Mouse (Mus musculus) thymus, postnatal 0 days (tissue): Measurements from ENCODE around the gene Grm6. TPM values are rescaled to one million over a fixed set of nuclear protein-coding genes. Genes with fewer than 3 reads are reported as not detected.
A peak's percentile ranks its signal among the peaks of the same experiment; 100 is the strongest.

ENCODE experiments used
- DNase-seq: peaks from one replicate; pipeline ENCODE4 v3.0.0-alpha.2; 2015; ENCODE audit warnings: low spot score
- polyA plus RNA-seq: library from polyadenylated mRNA; unstranded; fragments of >200 nt; fragmentation: Nextera tagmentation; extraction: Ambion mirVana; gene quantifications from 2 replicates; pipeline ENCODE4 v1.2.1, GENCODE M21; 2015

The Grm6 gene
- 0.17 and 0.36 TPM in 2 replicates for polyA plus RNA-seq

DNA sequence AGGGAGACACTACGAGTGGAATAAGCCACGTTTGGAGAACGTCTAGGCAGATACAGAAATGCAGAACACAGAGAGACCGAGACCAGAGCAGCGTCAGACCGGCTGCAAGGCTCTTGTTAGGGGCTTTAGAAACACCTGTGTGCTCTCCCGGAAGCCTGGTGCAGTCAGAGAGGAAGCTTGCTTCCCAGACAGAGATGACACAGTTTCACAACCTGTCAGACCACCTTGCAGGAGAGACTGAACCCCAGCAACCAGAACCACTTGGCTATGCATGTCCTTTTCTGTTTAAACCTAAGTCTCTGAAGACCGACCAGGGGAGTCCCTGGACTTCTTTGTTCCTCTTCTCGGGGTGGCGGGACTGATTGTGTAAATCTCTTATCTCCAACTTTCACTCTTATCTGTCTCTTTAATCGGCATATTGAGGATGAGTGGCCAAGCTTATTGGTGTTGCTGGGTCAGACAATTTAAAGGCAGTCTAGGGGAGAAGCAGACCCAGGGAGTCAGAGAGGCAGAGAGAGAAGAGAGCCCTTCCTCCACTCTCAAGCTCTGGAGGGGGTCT is at the start of gene Grm6:
Grm6 (plus strand) TSS at position 509 of the 559 bp plus-strand sequence.
- peak; percentile 80 for DNase-seq

- no peak for DNase-seq
Measured at GRCm38 (mm10) chr11:50814233-50814632, 36.3 kb upstream of the Grm6 start.

GRCm38 (mm10) chr11:50826214-50826613 is 24.3 kb upstream of the Grm6 start:
- DNase-seq, result no peak

GRCm38 (mm10) chr11:50827010-50827953 is 23.2 kb upstream of the Grm6 start, which contains the start of gene Zfp354c:
Gene Zfp354c, minus strand, starts transcription at chr11:50827724.
- peak; percentile 85 for DNase-seq

GRCm38 (mm10) chr11:50835727-50836126 is 14.8 kb upstream of the Grm6 start:
- DNase-seq, result peak; percentile 78

DNA sequence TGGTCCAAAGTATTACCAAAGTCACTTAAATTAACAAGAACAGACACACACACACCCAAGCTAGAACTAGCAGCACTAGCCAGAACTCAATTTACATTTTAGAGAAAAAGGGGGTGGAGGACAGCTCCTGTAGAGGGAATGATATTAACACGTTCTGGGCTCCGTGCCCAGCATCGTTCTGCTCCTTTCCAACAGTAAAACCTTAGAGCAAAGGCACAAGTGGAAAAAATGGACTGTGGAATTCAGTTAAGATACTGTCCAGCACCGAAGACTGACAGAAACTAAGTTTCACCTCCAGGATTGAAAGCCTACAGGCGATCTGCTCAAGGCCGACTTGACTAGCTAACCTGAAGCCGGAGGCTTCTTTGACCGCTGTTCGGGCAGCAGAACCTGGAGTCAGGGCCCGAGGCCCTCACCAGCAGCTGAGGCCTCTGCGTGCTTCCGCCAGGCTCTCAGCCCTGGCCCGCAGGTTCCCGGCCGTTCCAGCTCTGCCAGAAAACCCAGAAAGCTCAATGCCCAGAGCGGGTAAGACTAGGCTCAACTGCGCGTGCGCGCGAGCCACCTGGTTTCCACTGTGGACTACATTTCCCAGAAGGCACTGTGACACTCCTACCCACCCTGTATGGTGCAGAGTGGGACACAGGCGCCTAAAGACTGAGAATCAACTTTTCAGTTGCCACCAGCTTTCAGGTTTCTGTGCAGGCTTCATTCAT is 9.3 kb upstream of the Grm6 start, which contains the start of gene Zfp879:
Zfp879 (minus strand) TSS at position 530 of the 713 bp plus-strand sequence.
- DNase-seq, result peak; percentile 93

DNA sequence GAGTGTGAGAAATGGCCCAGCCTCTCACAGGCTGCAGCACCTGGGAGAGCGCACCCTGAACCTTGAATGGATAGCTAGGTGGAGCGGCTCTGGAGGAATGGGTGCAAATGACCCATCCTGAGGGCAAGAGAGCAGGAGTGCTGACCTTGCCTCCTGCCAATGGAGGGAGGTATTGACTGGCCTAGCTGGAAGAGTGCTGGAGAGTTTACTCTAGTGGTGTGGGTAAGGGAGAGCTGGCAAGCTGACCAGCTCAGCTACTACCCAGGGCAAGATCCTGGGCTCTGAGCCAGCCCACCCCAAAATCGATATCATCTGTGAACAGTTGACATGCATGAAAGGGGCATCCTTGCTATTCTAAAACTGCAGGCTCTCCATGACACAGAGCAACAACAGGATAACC is 4.5 kb upstream of the Grm6 start:
- DNase-seq, result no peak

DNA sequence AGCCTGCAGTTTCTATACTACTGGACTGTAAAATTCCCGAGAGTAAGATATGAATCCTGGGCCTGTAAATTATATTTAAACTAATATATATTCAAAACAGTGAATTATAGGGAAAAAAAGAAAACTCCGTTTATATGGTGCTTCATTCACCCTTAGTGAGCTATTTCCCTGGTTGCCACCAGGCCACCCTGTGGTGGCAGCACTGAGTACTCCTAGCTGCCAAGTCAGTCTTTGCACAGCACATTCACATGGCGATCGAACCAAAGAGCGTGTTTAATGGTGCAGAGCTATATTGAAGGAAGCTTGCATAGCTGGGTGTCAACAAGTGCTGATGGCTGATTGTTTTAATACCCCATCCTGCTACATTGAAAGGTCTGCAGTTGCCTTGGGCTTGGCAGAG is 3.4 kb upstream of the Grm6 start:
- DNase-seq, result peak; percentile 35

DNA sequence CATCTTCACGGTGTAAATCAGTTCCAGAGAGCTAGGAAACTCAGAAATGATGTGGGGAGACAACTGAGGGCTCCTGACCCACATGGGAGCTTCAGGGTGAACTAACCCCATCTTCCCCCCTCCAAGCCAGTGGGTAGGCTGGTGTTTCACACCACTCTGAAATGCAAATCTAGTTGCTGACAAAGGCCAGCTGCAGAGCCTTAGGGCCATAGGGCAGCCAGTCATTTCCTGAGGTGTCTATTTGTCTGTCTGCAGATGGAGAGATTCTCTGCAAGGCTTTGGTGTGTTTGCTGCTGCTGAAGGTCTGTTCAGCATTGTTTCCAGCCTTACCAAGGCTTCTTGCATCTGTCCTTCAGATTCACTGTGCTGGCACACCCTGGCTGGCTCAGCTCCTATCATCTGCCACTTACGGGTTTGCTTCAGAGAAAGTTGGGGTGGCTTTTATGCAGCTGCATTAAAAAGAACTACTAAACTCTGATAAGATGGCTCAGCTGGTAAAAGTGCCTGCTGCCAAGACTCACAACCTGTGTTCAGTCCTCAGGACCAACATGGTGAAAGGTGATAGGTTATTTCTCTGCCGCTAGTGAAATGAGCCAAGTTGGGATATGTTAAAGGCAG is 1.9 kb upstream of the Grm6 start:
- DNase-seq, result peak; percentile 20

- DNase-seq, result peak; percentile 12
Measured at GRCm38 (mm10) chr11:50849310-50849709, 1.2 kb upstream of the Grm6 start.

GRCm38 (mm10) chr11:50850989-50851601 is 610 bp downstream of the Grm6 start:
- peak; percentile 13 for DNase-seq

DNA sequence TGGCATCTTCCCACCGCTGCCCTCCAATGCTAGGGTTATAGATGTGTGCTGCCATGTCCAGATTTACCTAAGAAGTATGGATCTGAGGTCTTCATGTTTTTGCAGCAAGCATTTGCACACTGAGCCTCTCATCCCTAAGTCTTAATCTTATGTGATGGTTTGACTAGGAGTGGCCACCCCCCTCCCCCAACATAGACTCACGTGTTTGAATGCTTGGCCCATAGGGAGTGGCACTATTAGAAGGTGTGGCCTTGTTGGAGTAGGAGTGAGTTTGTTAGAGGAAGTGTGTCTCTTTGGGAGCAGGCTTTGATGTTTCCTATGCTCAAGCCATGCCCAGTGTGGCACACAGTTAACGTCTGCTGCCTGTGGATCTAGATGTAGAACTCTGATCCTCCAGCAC is 28.2 kb downstream of the Grm6 start:
- DNase-seq, result no peak

DNA sequence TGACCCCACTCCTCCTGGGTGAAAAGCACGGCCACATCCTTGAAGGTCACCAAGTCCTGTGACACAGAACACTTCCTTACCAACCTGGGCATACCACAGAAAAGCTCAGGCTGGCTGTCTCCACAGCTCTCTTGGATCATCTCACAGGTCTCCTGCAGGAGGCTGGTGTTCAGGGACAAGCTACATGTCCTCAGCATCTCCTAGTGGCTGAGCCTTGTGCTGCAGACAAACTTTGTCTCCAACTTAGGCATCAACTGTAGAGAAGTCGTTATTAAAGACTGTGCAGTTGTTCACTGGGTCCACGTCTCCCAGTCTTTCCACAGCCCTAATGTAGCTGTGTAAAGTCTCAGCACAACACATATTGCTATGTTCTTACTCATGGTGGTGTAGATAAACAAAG is 33.3 kb downstream of the Grm6 start:
- DNase-seq, result peak; percentile 9

DNA sequence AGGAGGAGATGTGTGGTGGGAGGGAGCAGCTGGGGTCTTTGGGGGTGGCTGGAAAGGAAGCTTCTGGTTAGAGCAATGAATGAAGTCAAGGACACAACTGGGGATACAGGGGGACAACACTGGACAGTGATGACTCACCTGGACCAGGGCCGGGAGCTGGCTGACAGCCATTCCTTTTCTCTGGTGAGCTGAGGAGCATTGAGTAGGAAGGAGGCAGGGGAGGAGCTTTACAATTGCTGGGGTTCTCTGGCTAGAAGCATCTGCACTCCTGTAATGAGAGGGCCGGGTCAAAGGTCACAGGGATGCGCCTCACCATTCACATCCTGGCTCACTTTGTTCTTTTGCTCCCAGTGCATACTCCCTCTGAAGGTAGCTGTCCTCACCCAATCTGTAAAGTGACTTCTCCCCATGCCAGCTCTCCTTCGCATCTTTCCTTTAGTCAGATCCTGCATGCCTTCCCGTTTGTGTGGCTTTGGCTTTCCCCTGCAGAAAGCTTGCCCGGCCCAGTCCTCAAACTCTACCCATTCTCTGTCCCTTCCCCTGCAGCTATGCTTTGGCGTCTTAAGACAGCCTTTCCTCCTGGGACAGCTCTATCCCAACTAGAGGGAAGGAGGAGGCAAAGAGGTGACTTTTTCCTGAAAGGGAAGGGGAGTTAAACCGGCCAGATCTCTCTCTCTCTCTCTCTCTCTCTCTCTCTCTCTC is 35.9 kb downstream of the Grm6 start:
- DNase-seq, result no peak

DNA sequence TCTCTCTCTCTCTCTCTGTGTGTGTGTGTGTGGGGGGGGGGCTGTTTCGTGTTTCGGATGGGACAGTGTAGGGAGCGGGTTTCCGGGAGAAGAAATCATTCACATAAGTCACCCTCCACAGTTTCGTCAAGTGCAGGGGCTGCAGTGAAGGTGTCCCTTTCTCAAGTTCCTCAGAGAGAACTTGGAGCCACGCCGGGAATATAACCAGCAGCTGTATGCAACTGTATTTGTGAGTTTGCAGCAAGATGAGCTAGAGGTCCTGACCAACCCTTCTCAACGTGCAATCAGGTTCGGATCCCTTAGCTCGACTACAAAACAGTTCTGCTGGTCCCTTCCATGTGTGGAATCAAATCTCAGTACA is 36.4 kb downstream of the Grm6 start:
- no peak for DNase-seq

DNA sequence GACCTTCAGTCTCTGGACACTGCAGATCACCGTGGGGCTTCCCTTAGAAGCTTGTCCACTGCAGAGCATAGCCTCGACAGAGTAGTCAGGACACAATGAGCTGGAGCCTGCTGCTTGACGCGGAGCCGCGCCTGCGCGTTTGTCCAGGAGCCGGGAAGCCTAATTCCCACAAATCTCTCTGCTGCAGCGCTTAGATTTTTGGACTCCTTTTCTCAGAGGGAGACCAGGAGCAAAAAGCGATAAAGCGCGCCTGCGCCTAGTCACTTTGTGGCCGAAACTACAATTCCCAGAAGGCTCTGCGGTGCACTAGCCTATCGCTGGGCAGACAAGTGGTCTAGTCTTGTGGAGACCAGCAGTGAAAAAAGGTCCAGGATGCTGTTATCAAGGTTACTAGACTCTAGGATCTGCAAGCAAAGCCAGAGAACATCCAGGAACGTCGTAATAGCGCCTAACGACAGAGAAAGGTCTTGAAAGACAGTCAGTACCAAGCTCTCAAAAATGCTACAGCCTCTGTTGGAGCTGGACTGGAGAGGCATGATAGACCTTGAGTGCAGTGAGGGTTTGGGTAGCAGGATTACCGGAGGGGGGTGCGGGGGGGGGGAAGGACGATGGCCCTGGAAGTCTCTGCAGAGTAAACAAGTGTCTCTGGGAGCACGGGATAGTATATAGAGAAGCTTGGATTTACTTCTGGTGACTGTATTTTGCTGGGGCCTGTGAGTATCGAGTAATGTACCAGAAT is 37.1 kb downstream of the Grm6 start, which contains the start of gene Zfp454:
Zfp454 (minus strand) TSS at position 262 of the 739 bp plus-strand sequence.
- DNase-seq, result no peak

DNA sequence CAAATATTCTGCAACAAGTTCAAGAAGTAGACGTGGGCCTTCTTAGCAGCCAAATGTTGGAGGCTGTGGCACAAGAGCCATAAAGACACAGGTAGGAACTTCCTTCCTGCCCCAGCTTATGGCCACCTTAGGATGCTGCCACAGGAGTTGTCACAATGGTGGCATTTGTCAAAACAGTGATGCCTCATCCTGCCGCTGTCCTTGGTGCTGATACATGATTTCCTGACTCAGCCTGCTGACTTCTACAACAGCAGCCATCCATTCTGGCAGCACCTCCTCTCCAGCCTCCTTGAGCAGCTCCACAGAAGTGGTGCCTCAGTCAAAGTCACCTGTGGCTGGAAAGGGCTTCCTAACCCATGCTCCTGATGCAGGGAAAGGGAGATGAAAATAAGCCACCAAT is 42.0 kb downstream of the Grm6 start:
- peak; percentile 19 for DNase-seq

- DNase-seq, result no peak
Measured at GRCm38 (mm10) chr11:50897359-50897758, 46.9 kb downstream of the Grm6 start.

- no peak for DNase-seq
Measured at GRCm38 (mm10) chr11:50908136-50908535, 57.7 kb downstream of the Grm6 start.

DNA sequence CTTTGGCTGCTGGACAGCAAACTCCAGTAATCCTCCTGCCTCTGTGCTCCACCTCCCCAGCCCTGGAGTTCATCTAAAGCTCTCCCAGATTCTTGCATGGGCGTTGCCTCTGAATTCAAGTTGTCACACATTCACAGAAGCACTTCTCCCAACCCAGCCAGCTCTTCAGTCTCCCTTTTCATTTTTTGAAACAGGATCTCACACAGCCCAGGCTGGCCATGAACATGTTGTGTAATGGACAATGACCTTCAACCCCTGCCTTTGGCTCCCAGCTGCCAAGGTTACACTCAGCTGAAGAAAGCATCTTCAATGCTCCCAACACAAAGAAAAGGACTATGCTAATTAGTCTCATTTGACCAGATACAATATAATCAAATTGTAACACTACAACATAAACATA is 62.8 kb downstream of the Grm6 start:
- no peak for DNase-seq
